Mouse (Mus musculus) cortical plate, adult 2 months (tissue): ENCODE results near the gene Mat1a. TPM values are rescaled to one million over a fixed set of nuclear protein-coding genes. Genes with fewer than 3 reads are reported as not detected.

Experiments used
- H3K27ac ChIP-seq: fragments of 200-500 bp; 2 replicates; pipeline ENCODE4 v1.5.1; 2012; ENCODE audit warnings: low read length, control low read depth, inconsistent platforms; ENCODE audit not compliant: insufficient read depth
- H3K4me1 ChIP-seq: fragments of 200-500 bp; 2 replicates; pipeline ENCODE4 v1.6.1; 2011; ENCODE audit warnings: low read length; ENCODE audit not compliant: control insufficient read depth, insufficient read depth
- H3K4me3 ChIP-seq: fragments of 200-500 bp; 2 replicates; pipeline ENCODE4 v1.5.1; 2011; ENCODE audit warnings: mild to moderate bottlenecking, low read length, control low read depth; ENCODE audit not compliant: insufficient read depth
- CTCF ChIP-seq: fragments of 200-500 bp; IDR thresholded peaks from 2 replicates; pipeline ENCODE4 v1.5.1; 2011; ENCODE audit warnings: mild to moderate bottlenecking, control low read depth, low read length; ENCODE audit not compliant: insufficient read depth; ENCODE audit errors: extremely low read depth
- POLR2A ChIP-seq: fragments of 200-500 bp; IDR thresholded peaks from 2 replicates; pipeline ENCODE4 v1.6.1; 2011; ENCODE audit warnings: mild to moderate bottlenecking, low read length, control low read depth; ENCODE audit not compliant: insufficient read depth; ENCODE audit errors: extremely low read depth
- polyA plus RNA-seq: library from polyadenylated mRNA; depleted of rRNA; stranded (reverse); fragments of >200 nt; gene quantifications from 2 replicates; pipeline ENCODE4 v1.2.3, GENCODE M21; 2012

Mat1a gene
- polyA plus RNA-seq, 1 experiment: 0.02 TPM

GRCm38 (mm10) chr14:41131540-41131939 lies 26.7 kb downstream of the Mat1a start, which contains the start of gene Sftpa1:
Gene Sftpa1, plus strand, starts transcription at chr14:41131782.
- no peak within 1 kb of the TSS for H3K27ac ChIP-seq
- TF ChIP-seq POLR2A (no peak), CTCF (no peak)
- no peaks in the 10 kb centered on the region for H3K4me1 ChIP-seq

DNA sequence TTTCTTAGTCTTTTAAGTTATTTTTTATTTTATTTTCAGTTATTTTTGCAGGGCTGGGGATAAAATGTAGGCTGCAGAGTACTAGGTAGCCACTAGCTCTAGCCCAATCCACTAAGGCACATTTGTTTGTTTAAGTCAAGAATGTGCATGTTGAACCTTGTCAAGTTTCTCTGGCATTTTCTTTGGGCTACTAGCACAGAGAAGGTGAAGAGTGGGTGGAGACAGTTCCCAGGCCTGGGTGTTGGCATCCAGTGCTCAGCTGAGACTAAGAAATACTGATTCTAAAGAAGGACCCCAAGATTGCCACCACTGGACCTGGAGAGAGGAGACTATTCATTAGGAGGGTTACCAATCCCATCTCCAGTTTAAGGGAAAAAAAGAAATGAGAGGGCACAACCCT lies 32.2 kb downstream of the Mat1a start:
- TF ChIP-seq CTCF (no peak), POLR2A (no peak)
- Histone ChIP-seq H3K4me1 (no peaks in the 10 kb centered on the region), H3K4me3 (no peak overlapping the region)

More at GRCm38 (mm10) chr14:41131540-41131939, 26.7 kb downstream of the Mat1a start, which contains the start of gene Sftpa1:
- H3K4me3 ChIP-seq: no peak within 1 kb of the TSS

DNA sequence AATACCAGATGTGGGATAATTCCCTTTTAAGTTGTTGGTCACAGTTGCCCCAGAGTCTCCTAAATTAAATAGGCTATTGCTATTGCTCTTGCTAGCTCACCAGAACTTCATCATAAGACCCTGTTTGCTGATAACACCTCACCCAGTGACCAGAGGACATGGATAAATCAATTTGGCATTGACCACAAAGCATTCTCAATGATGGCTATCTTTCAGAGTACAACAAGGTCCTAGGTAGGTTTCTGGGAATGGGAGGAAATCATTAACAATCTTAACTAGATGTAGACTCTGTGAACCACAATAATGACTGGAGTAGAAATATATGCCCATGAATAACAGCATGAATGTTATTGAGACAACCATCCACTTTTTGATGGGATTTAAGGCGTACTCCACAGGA lies 35.9 kb downstream of the Mat1a start:
- no peak overlapping the region for H3K27ac ChIP-seq
- TF ChIP-seq CTCF (no peak), POLR2A (no peak)
- no peak overlapping the region for H3K4me3 ChIP-seq
- H3K4me1 ChIP-seq: no peaks in the 10 kb centered on the region

More for the DNA sequence above, 32.2 kb downstream of the Mat1a start:
- H3K27ac ChIP-seq: no peak overlapping the region

DNA sequence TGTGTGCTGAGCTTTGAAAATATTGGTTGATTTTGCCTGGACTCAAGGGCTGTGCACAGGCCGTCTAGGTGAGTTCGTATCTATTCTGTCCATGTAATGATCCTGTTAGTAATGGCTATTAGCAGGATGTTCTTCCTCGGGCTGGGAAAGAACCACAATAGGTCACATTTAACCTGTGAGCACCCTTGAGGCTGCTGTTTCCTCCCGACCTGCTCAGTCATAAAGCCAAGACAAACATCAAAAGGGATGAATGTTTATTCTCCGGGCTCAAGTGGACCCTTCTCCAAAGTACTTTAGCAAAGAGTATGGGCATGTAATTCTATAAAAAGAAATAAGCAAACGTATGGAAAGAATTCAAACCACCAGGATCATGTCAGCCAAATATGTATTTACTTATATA lies 41.2 kb downstream of the Mat1a start:
- Histone ChIP-seq H3K4me3 (no peak overlapping the region), H3K4me1 (no peaks in the 10 kb centered on the region), H3K27ac (no peak overlapping the region)
- TF ChIP-seq POLR2A (no peak), CTCF (no peak)

GRCm38 (mm10) chr14:41146922-41147321 lies 42.1 kb downstream of the Mat1a start:
- Histone ChIP-seq H3K27ac (no peak overlapping the region), H3K4me3 (no peak overlapping the region), H3K4me1 (no peaks in the 10 kb centered on the region)
- TF ChIP-seq POLR2A: no peak
- TF ChIP-seq CTCF: no peak

GRCm38 (mm10) chr14:41147356-41147755 lies 42.5 kb downstream of the Mat1a start:
- TF ChIP-seq CTCF (no peak), POLR2A (no peak)
- Histone ChIP-seq H3K27ac (no peak overlapping the region), H3K4me3 (no peak overlapping the region), H3K4me1 (no peaks in the 10 kb centered on the region)

DNA sequence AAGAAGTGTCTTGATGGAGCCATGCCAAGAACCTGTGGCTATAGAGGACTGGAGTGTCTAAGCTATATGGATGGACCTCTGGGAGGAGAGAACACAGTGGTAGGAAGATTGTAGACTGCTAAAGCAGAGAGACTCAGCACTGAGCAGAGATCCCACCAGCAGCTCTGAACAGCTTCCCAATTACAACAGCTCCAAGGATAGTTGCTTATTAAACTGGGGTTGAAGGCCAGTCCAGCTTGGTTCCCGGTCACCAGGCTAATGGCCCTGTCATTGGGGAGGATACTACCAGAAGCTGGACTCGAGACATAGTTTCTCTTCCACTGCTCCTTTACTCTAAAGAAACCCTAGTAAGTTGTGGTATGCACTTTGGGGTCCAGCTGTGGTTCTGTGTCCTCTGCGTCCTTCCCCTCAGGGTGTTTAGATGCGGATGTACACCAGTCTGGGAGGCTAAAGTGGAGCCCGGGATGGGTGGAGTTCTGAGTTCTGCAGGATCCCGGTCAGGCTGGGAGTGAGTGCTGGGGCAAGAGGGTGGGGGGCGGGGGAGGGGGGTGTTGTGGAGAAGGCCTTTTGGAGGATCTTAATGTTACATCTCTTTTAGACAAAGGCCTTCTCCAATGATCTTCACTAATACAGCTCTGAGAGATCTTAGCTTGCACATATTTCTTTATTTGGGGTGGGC lies 46.5 kb downstream of the Mat1a start, which contains the start of gene Mbl1:
TSS of gene Mbl1 (plus strand) at position 239 of the 679 bp plus-strand sequence.
- Histone ChIP-seq H3K27ac (no peak within 1 kb of the TSS), H3K4me1 (no peaks in the 10 kb centered on the region), H3K4me3 (no peak within 1 kb of the TSS)
- no peak for TF ChIP-seq CTCF
- TF ChIP-seq POLR2A: no peak

DNA sequence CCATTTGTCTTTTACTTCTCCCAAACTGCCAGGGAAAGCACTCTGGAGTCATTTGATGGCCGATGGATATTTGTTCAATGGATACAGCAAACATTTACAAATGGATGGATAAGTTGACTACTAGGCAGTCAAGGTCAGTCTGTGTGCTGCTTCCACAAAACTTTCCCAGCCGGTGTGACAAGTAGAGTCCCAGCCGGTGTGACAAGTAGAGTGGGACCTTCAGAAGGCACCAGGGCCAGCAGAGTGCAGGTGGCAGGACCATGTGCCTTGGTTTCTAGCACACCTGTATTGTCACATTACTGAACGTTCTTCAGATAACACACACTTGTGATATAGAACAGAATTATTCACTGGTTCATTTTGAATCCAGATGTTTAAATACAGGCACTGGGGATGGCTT lies 55.2 kb downstream of the Mat1a start:
- no peak for TF ChIP-seq CTCF
- TF ChIP-seq POLR2A: no peak

GRCm38 (mm10) chr14:41160743-41161142 lies 55.9 kb downstream of the Mat1a start:
- H3K4me3 ChIP-seq: no peak overlapping the region
- H3K27ac ChIP-seq: no peak overlapping the region
- no peaks in the 10 kb centered on the region for H3K4me1 ChIP-seq
- no peak for TF ChIP-seq CTCF

More for the DNA sequence above, 55.2 kb downstream of the Mat1a start:
- no peak overlapping the region for H3K4me3 ChIP-seq
- H3K27ac ChIP-seq: no peak overlapping the region
- no peaks in the 10 kb centered on the region for H3K4me1 ChIP-seq

GRCm38 (mm10) chr14:41162663-41163062 lies 57.8 kb downstream of the Mat1a start:
- Histone ChIP-seq H3K4me1 (no peaks in the 10 kb centered on the region), H3K4me3 (no peak overlapping the region), H3K27ac (no peak overlapping the region)
- TF ChIP-seq CTCF: peak; percentile 81
- no peak for TF ChIP-seq POLR2A

DNA sequence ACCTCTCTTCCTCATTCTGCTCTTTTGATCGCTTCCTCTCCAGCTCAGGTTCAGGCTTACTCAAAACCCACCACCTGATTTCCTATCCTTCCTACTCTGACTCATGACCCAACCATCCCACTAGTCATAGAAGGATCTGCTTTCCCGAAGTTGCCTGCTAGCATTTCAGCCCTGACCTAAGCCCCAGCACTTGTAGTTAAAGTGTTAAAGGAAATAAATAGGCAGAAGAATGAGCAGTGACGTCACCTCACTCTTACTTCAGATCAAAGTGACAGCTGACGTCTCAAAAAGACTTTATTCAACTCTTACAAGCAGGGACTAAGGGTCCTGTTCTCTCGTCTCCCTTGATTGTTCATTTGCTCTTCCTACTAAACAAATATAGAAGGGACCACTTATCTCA lies 62.4 kb downstream of the Mat1a start:
- H3K4me3 ChIP-seq: no peak overlapping the region
- TF ChIP-seq POLR2A (no peak), CTCF (no peak)
- no peak overlapping the region for H3K27ac ChIP-seq
- no peaks in the 10 kb centered on the region for H3K4me1 ChIP-seq
